Mouse (Mus musculus) telencephalon, adult 2 months (tissue): ENCODE measurements at regions not wholly inside any gene's neighbourhood (a gene's known extent, or its start where the extent isn't known, plus 50 kb on each side); places are given as distances from the start of the nearest gene placed in this dataset.

Experiments used
- DNase-seq: peaks from one replicate; pipeline ENCODE4 v3.0.0-alpha.2; 2011; ENCODE audit warnings: low read depth, low spot score

GRCm38 (mm10) chr15:59138393-59139107, 249.5 kb downstream of the Gm49356 start:
- DNase-seq, result no peak

- no peak for DNase-seq
Observed at GRCm38 (mm10) chr15:59141621-59142020, 252.5 kb downstream of the Gm49356 start.

GRCm38 (mm10) chr15:59142481-59142880, 253.4 kb downstream of the Gm49356 start:
- DNase-seq, result no peak

- no peak for DNase-seq
Observed at GRCm38 (mm10) chr15:59143891-59144290, 254.8 kb downstream of the Gm49356 start.

- no peak for DNase-seq
Observed at GRCm38 (mm10) chr15:59145679-59146078, 256.6 kb downstream of the Gm49356 start.

GRCm38 (mm10) chr15:59146111-59146510, 257.0 kb downstream of the Gm49356 start:
- no peak for DNase-seq

- no peak for DNase-seq
Observed at GRCm38 (mm10) chr15:59146586-59147085, 257.5 kb downstream of the Gm49356 start.

- DNase-seq, result no peak
Observed at GRCm38 (mm10) chr15:59148531-59148930, 259.4 kb downstream of the Gm49356 start.

- no peak for DNase-seq
Observed at GRCm38 (mm10) chr15:59151506-59151905, 262.4 kb downstream of the Gm49356 start.

GRCm38 (mm10) chr15:59152786-59153388, 263.8 kb downstream of the Gm49356 start:
- no peak for DNase-seq

- DNase-seq, result no peak
Observed at GRCm38 (mm10) chr15:59153416-59154250, 264.5 kb downstream of the Gm49356 start.

- DNase-seq, result no peak
Observed at GRCm38 (mm10) chr15:59154407-59155288, 265.6 kb downstream of the Gm49356 start.

GRCm38 (mm10) chr15:59155289-59155623, 266.2 kb downstream of the Gm49356 start:
- DNase-seq, result no peak

- no peak for DNase-seq
Observed at GRCm38 (mm10) chr15:59156328-59156727, 267.2 kb downstream of the Gm49356 start.

GRCm38 (mm10) chr15:59158760-59159159, 269.7 kb downstream of the Gm49356 start:
- DNase-seq, result no peak

GRCm38 (mm10) chr15:59160931-59161920, 272.1 kb downstream of the Gm49356 start:
- DNase-seq, result no peak

GRCm38 (mm10) chr15:59167937-59168659, 279.0 kb downstream of the Gm49356 start:
- DNase-seq, result no peak

GRCm38 (mm10) chr15:59168660-59169170, 279.6 kb downstream of the Gm49356 start:
- DNase-seq, result no peak

GRCm38 (mm10) chr15:59169237-59169797, 280.2 kb downstream of the Gm49356 start:
- DNase-seq, result no peak
